Mouse (Mus musculus) kidney, embryonic 14.5 days (tissue): ENCODE data around the gene Rabgap1l. TPM values are rescaled to one million over a fixed set of nuclear protein-coding genes. Genes with fewer than 3 reads are reported as not detected.

Experiments used
- microRNA counts: library from miRNA; unstranded; fragments of <30 nt; microRNA quantifications from one replicate; lab custom pipeline; 2017
- microRNA-seq: library from miRNA; unstranded; fragments of <30 nt; microRNA quantifications from one replicate; pipeline ENCODE4, GENCODE M21; 2016
- polyA plus RNA-seq: library from polyadenylated mRNA; unstranded; fragments of >200 nt; fragmentation: Nextera tagmentation; extraction: Ambion mirVana; gene quantifications from 2 replicates; pipeline ENCODE4 v1.2.1, GENCODE M21; 2014

Gene Rabgap1l
- polyA plus RNA-seq, 1 experiment from 2014 or later = 13.2 TPM

MicroRNAs within 50 kb of the gene (microRNA counts, 519-probe panel; counts per million panel counts)
- 1,674 counts per million, percentile 3 among the panel's probes with 10 or more counts for microRNA mmu-miR-1927 (lab: Ali Mortazavi, UCI)

Small RNAs within 50 kb of the gene (microRNA-seq; reads per million reads assigned to microRNA genes)
- gene Mir1927 = 1.5 reads per million

Other genes with a start within 250 kb of the Rabgap1l start
- gene Rc3h1, start 113.2 kb upstream of the Rabgap1l start, polyA plus RNA-seq = 11.6 and 14.0 TPM in 2 replicates
- gene Serpinc1, start 185.4 kb upstream of the Rabgap1l start, polyA plus RNA-seq = 1.9 and 2.2 TPM in 2 replicates
- 11.0 and 13.3 TPM in 2 replicates for gene Zbtb37, start 241.6 kb upstream of the Rabgap1l start, polyA plus RNA-seq